Mouse (Mus musculus) heart, embryonic 15.5 days (tissue): ENCODE results near the gene Apoa4. TPM values are rescaled to one million over a fixed set of nuclear protein-coding genes. Genes with fewer than 3 reads are reported as not detected.

Source experiments
- ATAC-seq: fragments of 200-750 bp; cut with Nextera tagmentation; replicated peaks from 2 replicates; pipeline ENCODE4 v1.8.0; 2017; ENCODE audit warnings: low read depth, moderate TSS enrichment; ENCODE audit not compliant: insufficient number of reproducible peaks, insufficient read depth, low FRiP score
- H3K27ac ChIP-seq: fragments of 300-500 bp; sonication (generic); 2 replicates; pipeline ENCODE4 v1.5.1; 2015; ENCODE audit warnings: mild to moderate bottlenecking, inconsistent platforms
- H3K27me3 ChIP-seq: fragments of 300-500 bp; sonication (generic); 2 replicates; pipeline ENCODE4 v1.6.1; 2015; ENCODE audit warnings: inconsistent platforms
- H3K36me3 ChIP-seq: fragments of 300-500 bp; sonication (generic); 2 replicates; pipeline ENCODE4 v1.6.1; 2015; ENCODE audit warnings: mild to moderate bottlenecking, inconsistent platforms
- H3K4me1 ChIP-seq: fragments of 300-500 bp; sonication (generic); replicated peaks from 2 replicates; pipeline ENCODE4 v1.6.1; 2015; ENCODE audit warnings: inconsistent platforms
- H3K4me2 ChIP-seq: fragments of 300-500 bp; sonication (generic); 2 replicates; pipeline ENCODE4 v1.6.1; 2015; ENCODE audit warnings: inconsistent platforms, mild to moderate bottlenecking, moderate library complexity
- H3K4me3 ChIP-seq: fragments of 300-500 bp; sonication (generic); 2 replicates; pipeline ENCODE4 v1.5.1; 2015; ENCODE audit warnings: mild to moderate bottlenecking, inconsistent platforms
- H3K9ac ChIP-seq: fragments of 300-500 bp; sonication (generic); 2 replicates; pipeline ENCODE4 v1.6.1; 2015; ENCODE audit warnings: mild to moderate bottlenecking, inconsistent platforms
- H3K9me3 ChIP-seq: fragments of 300-500 bp; sonication (generic); replicated peaks from 2 replicates; pipeline ENCODE4 v1.6.1; 2016; ENCODE audit warnings: inconsistent platforms
- WGBS: fragments of 180-500 bp; shearing (Covaris S2); methylation state at CpG from one replicate; pipeline ENCODE4 v1.1.7; 2015; ENCODE audit warnings: mixed read lengths; 5-methylcytosine and 5-hydroxymethylcytosine counted together
- polyA plus RNA-seq: library from polyadenylated mRNA; unstranded; fragments of >200 nt; fragmentation: Nextera tagmentation; extraction: Ambion mirVana; gene quantifications from 2 replicates; pipeline ENCODE4 v1.2.1, GENCODE M21; 2015

The Apoa4 gene
- polyA plus RNA-seq, 1 experiment from 2014 or later: 0.13 TPM

- Histone ChIP-seq H3K27me3 (no peaks in the 10 kb centered on the region), H3K36me3 (peaks cover 60% of the 10 kb centered on the region), H3K4me3 (no peak overlapping the region), H3K27ac (no peak overlapping the region), H3K9ac (no peak overlapping the region), H3K4me1 (no peaks in the 10 kb centered on the region), H3K4me2 (no peak overlapping the region), H3K9me3 (no peaks in the 10 kb centered on the region)
- 85% methylated on average over 13 of the region's 13 CpGs for WGBS
- ATAC-seq: no peak
These were observed 32.0 kb upstream of the Apoa4 start for GRCm38 (mm10) chr9:46208401-46208974.

GRCm38 (mm10) chr9:46210473-46210872 is 30.0 kb upstream of the Apoa4 start:
- Histone ChIP-seq H3K9me3 (no peaks in the 10 kb centered on the region), H3K27me3 (no peaks in the 10 kb centered on the region), H3K4me3 (no peak overlapping the region), H3K4me1 (peaks cover 7% of the 10 kb centered on the region), H3K36me3 (peaks cover 45% of the 10 kb centered on the region), H3K9ac (no peak overlapping the region), H3K4me2 (no peak overlapping the region), H3K27ac (no peak overlapping the region)
- 89% methylated on average over 12 of the region's 12 CpGs for WGBS
- ATAC-seq: no peak

DNA sequence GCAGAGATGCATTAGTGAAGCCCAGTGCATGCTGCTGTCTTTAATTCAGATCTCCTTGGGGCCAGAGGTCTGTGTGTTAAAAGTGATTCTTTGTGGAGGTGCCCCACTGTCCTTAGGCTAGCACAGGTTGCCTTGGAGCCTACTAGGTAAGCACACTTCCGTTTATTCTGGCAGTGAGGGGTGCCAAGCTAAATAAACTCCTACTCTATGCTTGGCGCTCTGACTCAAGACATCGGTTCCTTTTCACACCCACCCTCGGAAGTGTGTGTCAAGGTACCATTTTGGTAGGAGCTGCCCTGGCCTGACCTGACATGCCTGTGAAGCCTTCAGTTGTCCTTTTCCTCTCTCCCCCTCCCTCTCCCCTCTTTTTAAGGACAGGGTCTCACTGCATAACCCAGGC is 26.2 kb upstream of the Apoa4 start:
- no peaks in the 10 kb centered on the region for H3K9me3 ChIP-seq
- H3K4me2 ChIP-seq: no peak overlapping the region
- H3K9ac ChIP-seq: no peak overlapping the region
- H3K36me3 ChIP-seq: peaks cover 28% of the 10 kb centered on the region
- 65% methylated on average over 4 of the region's 4 CpGs for WGBS
- no peak overlapping the region for H3K4me3 ChIP-seq
- H3K27me3 ChIP-seq: no peaks in the 10 kb centered on the region
- no peak overlapping the region for H3K27ac ChIP-seq
- ATAC-seq: no peak
- H3K4me1 ChIP-seq: peaks cover 15% of the 10 kb centered on the region

- Histone ChIP-seq H3K4me2 (no peak overlapping the region), H3K27ac (no peak overlapping the region), H3K9ac (no peak overlapping the region), H3K36me3 (peaks cover 29% of the 10 kb centered on the region), H3K27me3 (no peaks in the 10 kb centered on the region), H3K9me3 (no peaks in the 10 kb centered on the region), H3K4me1 (peaks cover 15% of the 10 kb centered on the region), H3K4me3 (no peak overlapping the region)
- ATAC-seq: no peak
- 83% methylated on average over 10 of the region's 10 CpGs for WGBS
These were observed 25.6 kb upstream of the Apoa4 start for GRCm38 (mm10) chr9:46214946-46215337.

DNA sequence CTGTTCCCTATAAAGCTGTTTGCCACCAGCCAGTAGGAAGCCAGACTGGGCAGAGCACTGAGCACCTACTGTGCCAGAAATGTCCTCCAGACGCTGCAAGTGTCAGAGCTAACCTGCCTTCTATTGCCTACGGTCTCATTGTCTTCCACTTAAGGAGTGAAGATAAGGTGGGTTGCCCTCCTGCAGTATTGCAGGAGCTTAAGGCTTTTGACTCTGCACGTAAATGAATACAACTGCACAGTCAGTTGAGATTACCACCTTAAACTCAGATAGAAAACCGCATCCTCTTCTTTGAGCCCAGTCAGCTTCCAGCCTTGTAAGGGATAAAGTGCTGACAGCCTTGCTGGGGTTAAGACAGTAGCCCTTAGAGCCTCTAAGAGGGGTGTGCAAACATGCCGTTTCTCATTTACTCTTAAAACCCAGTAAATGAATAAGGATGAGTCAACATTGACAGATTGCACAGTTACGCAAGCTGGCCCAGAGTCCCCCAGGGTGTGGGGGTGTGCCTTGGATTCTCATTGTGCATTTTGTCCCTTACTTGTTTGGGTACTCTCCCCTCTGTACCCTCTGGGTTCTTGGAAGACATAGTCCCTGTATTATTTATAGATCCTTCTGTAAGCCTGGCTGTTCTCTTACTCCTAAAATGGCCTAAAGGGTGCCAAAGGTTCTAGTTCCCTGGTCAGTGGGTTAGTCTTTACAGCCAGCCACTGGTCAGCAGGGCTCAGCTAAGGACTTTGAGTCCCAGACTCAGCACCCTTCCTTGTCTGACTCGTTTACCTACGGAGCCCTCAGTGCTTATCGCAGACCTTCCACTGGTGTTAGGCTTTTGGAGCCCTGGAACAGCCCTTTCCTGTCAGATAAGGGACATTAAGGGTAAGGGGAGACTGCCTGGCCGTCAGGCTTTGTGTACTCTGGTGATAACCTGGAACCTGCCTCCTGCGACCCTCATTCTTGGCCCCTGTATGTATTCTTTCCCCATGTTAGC is 24.9 kb upstream of the Apoa4 start:
- H3K4me1 ChIP-seq: peaks cover 15% of the 10 kb centered on the region
- WGBS: 33% methylated on average over 11 of the region's 11 CpGs
- no peak overlapping the region for H3K9ac ChIP-seq
- no peaks in the 10 kb centered on the region for H3K9me3 ChIP-seq
- ATAC-seq: no peak
- H3K36me3 ChIP-seq: peaks cover 29% of the 10 kb centered on the region
- no peak overlapping the region for H3K4me3 ChIP-seq
- H3K27ac ChIP-seq: no peak overlapping the region
- no peak overlapping the region for H3K4me2 ChIP-seq
- no peaks in the 10 kb centered on the region for H3K27me3 ChIP-seq

DNA sequence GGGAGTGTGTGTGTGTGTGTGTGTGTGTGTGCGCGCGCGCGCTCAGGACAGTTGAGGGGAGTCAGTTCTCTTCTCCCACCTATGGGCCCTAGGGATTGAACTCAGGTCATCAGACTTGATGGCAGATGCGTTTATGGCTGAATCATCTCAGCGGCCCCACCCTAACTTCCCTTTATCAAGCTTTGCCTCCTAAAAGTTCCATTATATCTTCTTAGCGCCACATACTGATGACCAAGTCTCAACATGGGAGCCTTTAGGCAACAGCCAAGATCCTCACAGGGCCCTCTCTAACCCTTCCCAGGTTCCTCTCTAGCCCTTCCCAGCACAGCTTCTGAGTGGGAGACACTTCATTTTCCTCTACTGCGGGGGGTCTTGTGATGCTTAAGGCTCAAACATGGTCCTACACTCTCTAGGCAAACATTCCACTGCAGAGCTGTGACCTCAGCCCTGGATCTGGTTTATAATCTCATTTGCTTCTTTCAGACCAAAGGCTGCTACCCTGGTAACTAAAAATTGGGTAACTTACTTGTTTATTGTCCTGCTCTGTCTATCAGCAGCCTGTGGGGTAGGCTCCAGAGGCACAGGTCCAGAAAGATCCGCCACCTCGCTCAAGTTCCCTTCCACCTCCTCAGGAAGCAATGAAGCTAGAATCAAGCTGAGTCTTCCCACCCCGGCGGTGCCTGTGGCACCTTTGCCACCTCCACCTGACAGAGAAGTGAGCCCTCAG is 23.6 kb upstream of the Apoa4 start:
- Histone ChIP-seq H3K27ac (no peak overlapping the region), H3K4me1 (peaks cover 15% of the 10 kb centered on the region), H3K4me2 (no peak overlapping the region), H3K9ac (no peak overlapping the region), H3K4me3 (no peak overlapping the region), H3K36me3 (peaks cover 28% of the 10 kb centered on the region), H3K9me3 (no peaks in the 10 kb centered on the region), H3K27me3 (no peaks in the 10 kb centered on the region)
- 87% methylated on average over 13 of the region's 13 CpGs for WGBS
- no peak for ATAC-seq

DNA sequence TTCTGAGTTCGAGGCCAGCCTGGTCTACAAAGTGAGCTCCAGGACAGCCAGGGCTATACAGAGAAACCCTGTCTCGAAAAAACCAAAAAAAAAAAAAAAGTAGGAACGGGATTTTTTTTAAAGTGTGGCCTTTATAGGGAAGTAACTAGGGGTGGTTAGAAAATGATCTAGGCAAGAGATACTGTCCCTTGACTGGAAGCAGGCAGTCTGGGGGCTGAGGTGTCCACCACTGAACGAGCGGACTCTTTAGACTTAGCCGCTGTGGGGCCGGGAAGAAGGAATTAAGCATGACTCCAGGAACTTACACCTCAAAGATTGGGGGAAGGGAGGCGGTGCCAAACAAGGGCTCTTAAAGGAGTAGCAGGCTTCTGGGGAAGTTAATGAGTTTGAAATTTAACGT is 22.3 kb upstream of the Apoa4 start:
- Histone ChIP-seq H3K27ac (no peak overlapping the region), H3K4me2 (no peak overlapping the region), H3K27me3 (no peaks in the 10 kb centered on the region), H3K9ac (no peak overlapping the region), H3K4me3 (no peak overlapping the region), H3K4me1 (peaks cover 15% of the 10 kb centered on the region), H3K9me3 (no peaks in the 10 kb centered on the region), H3K36me3 (peaks cover 36% of the 10 kb centered on the region)
- WGBS: 75% methylated on average over 9 of the region's 9 CpGs
- no peak for ATAC-seq

DNA sequence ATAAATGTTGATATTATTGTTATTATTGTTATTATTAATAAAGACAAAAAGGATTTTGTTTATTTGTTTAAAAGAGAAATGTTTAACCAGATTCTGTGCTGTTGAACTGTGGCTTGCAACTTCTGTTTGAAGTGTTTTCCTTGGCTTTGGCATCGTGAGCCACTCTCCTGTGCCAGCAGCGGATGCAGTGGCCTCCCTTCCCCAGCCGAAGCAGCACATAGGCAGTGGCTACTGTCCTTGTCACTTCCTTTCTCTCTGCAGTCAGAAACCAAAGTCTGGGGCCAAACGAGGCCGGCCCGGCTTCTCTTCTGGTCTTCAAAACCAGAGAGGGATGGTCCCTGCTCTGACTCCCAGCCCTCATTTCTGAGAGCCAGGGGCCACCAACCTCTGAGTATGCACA is 17.4 kb upstream of the Apoa4 start:
- H3K9ac ChIP-seq: no peak overlapping the region
- no peak overlapping the region for H3K4me2 ChIP-seq
- no peaks in the 10 kb centered on the region for H3K9me3 ChIP-seq
- no peaks in the 10 kb centered on the region for H3K4me1 ChIP-seq
- H3K27me3 ChIP-seq: peaks cover under 1% of the 10 kb centered on the region; the same call in 1 of the 2 replicates
- H3K27ac ChIP-seq: no peak overlapping the region
- peaks cover 36% of the 10 kb centered on the region for H3K36me3 ChIP-seq
- 77% methylated on average over 6 of the region's 6 CpGs for WGBS
- no peak overlapping the region for H3K4me3 ChIP-seq
- ATAC-seq: no peak

DNA sequence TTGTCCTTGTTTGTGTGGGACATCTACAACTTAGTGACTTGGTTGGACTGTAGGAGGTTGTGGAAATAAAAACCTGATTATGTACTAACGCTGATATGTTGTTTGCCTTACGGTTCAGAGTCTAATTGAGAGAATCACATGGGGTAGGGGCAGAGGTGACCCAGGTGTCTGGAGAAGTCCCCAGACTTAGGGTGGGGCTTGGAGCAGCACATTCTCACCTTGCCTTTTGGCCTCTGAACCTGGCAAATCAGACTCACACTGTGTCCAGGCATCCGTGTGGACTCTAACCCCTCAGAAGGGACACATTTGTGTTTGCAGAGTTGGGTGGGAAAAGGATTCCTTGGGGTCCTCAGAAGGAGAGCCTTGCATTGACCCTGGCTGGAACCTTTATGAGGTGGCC is 16.4 kb upstream of the Apoa4 start:
- H3K4me1 ChIP-seq: no peaks in the 10 kb centered on the region
- no peak overlapping the region for H3K9ac ChIP-seq
- H3K9me3 ChIP-seq: no peaks in the 10 kb centered on the region
- WGBS: 88% methylated on average over 3 of the region's 3 CpGs
- H3K36me3 ChIP-seq: peaks cover 36% of the 10 kb centered on the region
- H3K4me2 ChIP-seq: no peak overlapping the region
- peaks cover 8% of the 10 kb centered on the region for H3K27me3 ChIP-seq
- no peak for ATAC-seq
- no peak overlapping the region for H3K27ac ChIP-seq
- no peak overlapping the region for H3K4me3 ChIP-seq

- Histone ChIP-seq H3K9ac (no peak overlapping the region), H3K4me2 (no peak overlapping the region), H3K9me3 (no peaks in the 10 kb centered on the region), H3K36me3 (peaks cover 28% of the 10 kb centered on the region), H3K27me3 (peaks cover 12% of the 10 kb centered on the region), H3K4me3 (no peak overlapping the region), H3K4me1 (peaks cover 6% of the 10 kb centered on the region), H3K27ac (no peak overlapping the region)
- ATAC-seq: no peak
- 57% methylated on average over 5 of the region's 5 CpGs for WGBS
These were observed 15.4 kb upstream of the Apoa4 start for GRCm38 (mm10) chr9:46224945-46225660.

GRCm38 (mm10) chr9:46227064-46227614 is 13.4 kb upstream of the Apoa4 start:
- Histone ChIP-seq H3K36me3 (peaks cover 9% of the 10 kb centered on the region), H3K4me1 (peaks cover 13% of the 10 kb centered on the region), H3K4me2 (no peak overlapping the region), H3K27me3 (peaks cover 18% of the 10 kb centered on the region), H3K27ac (no peak overlapping the region), H3K9ac (no peak overlapping the region), H3K4me3 (no peak overlapping the region), H3K9me3 (no peaks in the 10 kb centered on the region)
- WGBS: 53% methylated on average over 3 of the region's 3 CpGs
- ATAC-seq: no peak
